Comparison of ENCODE assay signal across 20 mouse cellular contexts in the genomic region with DNA sequence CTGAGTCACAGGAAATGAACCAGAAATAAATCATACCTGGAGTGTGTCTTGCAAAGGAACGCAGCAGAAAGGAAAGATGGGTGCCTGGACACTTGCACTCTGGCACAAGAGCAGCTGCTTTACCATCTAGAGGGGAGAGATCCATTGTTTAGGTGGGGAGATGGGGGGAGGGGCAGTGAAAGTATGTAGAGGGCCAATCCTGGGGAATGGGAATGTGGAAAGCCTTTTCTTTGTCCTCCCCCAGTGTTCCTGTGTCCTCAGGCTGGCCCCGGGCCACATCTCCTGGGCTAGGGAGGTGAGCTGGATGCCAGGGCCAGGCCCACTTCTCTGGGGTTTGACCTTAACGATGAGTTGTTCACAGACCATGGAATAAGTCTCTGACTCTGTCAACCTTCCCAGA.
DNase-seq lines count a peak whose midpoint lies in the region; ATAC-seq lines count a peak whose summit lies in the region.
"Had no signal": no experiment of that assay in that cellular context is flagged by ENCODE, and none has a peak within 500 bp of the region (broad histone marks: within the 10 kb centered on the region; RNA-seq: fewer than 3 reads in every experiment).

No protein-coding gene starts in this region.

- no peaks in the 10 kb centered on the region for H3K27me3 ChIP-seq in heart, embryonic 10.5 days (ENCODE audit: insufficient read depth, poor library complexity, severe bottlenecking)
- peaks cover 16% of the 10 kb centered on the region; the same call in 1 of the 2 replicates for H3K27me3 ChIP-seq in kidney, embryonic 14.5 days (ENCODE audit: control insufficient read depth, insufficient read depth, low read length)
- no peaks in the 10 kb centered on the region for H3K27me3 ChIP-seq in midbrain, embryonic 15.5 days (replicated peaks)
- no peaks in the 10 kb centered on the region for H3K27me3 ChIP-seq in midbrain, embryonic 16.5 days (ENCODE audit: control insufficient read depth, insufficient read depth, low read depth, low read length)
- H3K27me3 ChIP-seq: embryonic facial prominence, embryonic 15.5 days; liver, embryonic 13.5 days had no signal

- peaks cover 11% of the 10 kb centered on the region for H3K4me1 ChIP-seq in heart, embryonic 10.5 days
- peaks cover 4% of the 10 kb centered on the region for H3K4me1 ChIP-seq in kidney, embryonic 14.5 days (ENCODE audit: control insufficient read depth, insufficient read depth, low read length)
- peaks cover 6% of the 10 kb centered on the region for H3K4me1 ChIP-seq in midbrain, embryonic 15.5 days
- no peaks in the 10 kb centered on the region for H3K4me1 ChIP-seq in midbrain, embryonic 16.5 days (ENCODE audit: control insufficient read depth, insufficient read depth, low read length)
- H3K4me1 ChIP-seq: liver, embryonic 13.5 days had no signal

- no peak for DNase-seq in heart, embryonic 10.5 days (ENCODE audit: low spot score)
- DNase-seq in heart, adult 9 months (ENCODE audit: low spot score in 2 of 2): no peak
- peak; percentile 32 for DNase-seq in kidney, postnatal 10 days
- peak; percentile 21 to 41 for DNase-seq in lung, postnatal 4 days
- DNase-seq in B cell, adult 2 months: no peak
- DNase-seq: adrenal gland, postnatal 25 days; cerebellum, adult 9-10 months; gastrocnemius, adult 2 months; kidney, adult 8-10 months; layer of hippocampus, adult 9-11 months; liver, embryonic 13.5 days had no signal

- H3K4me2 ChIP-seq in kidney, embryonic 14.5 days (replicated peaks; ENCODE audit: low read depth, low read length): no peak overlapping the region
- no peak overlapping the region for H3K4me2 ChIP-seq in midbrain, embryonic 15.5 days
- H3K4me2 ChIP-seq in midbrain, embryonic 16.5 days (ENCODE audit: low read length): no peak overlapping the region
- H3K4me2 ChIP-seq: hindbrain, embryonic 14.5 days; liver, embryonic 13.5 days had no signal

- no peaks in the 10 kb centered on the region for H3K36me3 ChIP-seq in heart, embryonic 10.5 days
- no peaks in the 10 kb centered on the region for H3K36me3 ChIP-seq in kidney, embryonic 14.5 days (ENCODE audit: control insufficient read depth, insufficient read depth, low read length)
- H3K36me3 ChIP-seq in midbrain, embryonic 15.5 days (replicated peaks): no peaks in the 10 kb centered on the region
- H3K36me3 ChIP-seq in midbrain, embryonic 16.5 days (ENCODE audit: control insufficient read depth, insufficient read depth, low read length): no peaks in the 10 kb centered on the region
- H3K36me3 ChIP-seq: embryonic facial prominence, embryonic 15.5 days; liver, embryonic 13.5 days had no signal

- peak overlapping the region; percentile 60; the same call in 1 of the 2 replicates for H3K27ac ChIP-seq in heart, embryonic 10.5 days
- H3K27ac ChIP-seq in kidney, embryonic 14.5 days (ENCODE audit: low read depth, low read length): no peak overlapping the region
- H3K27ac ChIP-seq in midbrain, embryonic 15.5 days: 0 out of 2 replicates have a peak overlapping the region, but pooled peaks have one; percentile 27
- no peak overlapping the region for H3K27ac ChIP-seq in midbrain, embryonic 16.5 days (ENCODE audit: low read length)
- H3K27ac ChIP-seq: embryonic facial prominence, embryonic 15.5 days; gastrocnemius, adult 2 months; hindbrain, embryonic 14.5 days; liver, embryonic 13.5 days; stomach, postnatal 0 days had no signal

- no peaks in the 10 kb centered on the region for H3K9me3 ChIP-seq in heart, embryonic 10.5 days
- H3K9me3 ChIP-seq in kidney, embryonic 14.5 days (ENCODE audit: control insufficient read depth, low read length): no peaks in the 10 kb centered on the region
- H3K9me3 ChIP-seq in midbrain, embryonic 15.5 days: no peaks in the 10 kb centered on the region
- no peaks in the 10 kb centered on the region for H3K9me3 ChIP-seq in midbrain, embryonic 16.5 days (replicated peaks; ENCODE audit: control insufficient read depth, low read length, poor library complexity, severe bottlenecking)
- H3K9me3 ChIP-seq: embryonic facial prominence, embryonic 15.5 days; liver, embryonic 13.5 days had no signal

- no peak overlapping the region for H3K9ac ChIP-seq in kidney, embryonic 14.5 days (ENCODE audit: low read depth, low read length)
- no peak overlapping the region for H3K9ac ChIP-seq in midbrain, embryonic 15.5 days
- no peak overlapping the region for H3K9ac ChIP-seq in midbrain, embryonic 16.5 days (ENCODE audit: low read depth, low read length)
- H3K9ac ChIP-seq: embryonic facial prominence, embryonic 15.5 days; hindbrain, embryonic 14.5 days; liver, embryonic 13.5 days had no signal

- H3K4me3 ChIP-seq in heart, embryonic 10.5 days: no peak overlapping the region
- no peak overlapping the region for H3K4me3 ChIP-seq in kidney, embryonic 14.5 days (ENCODE audit: low read length)
- H3K4me3 ChIP-seq in midbrain, embryonic 15.5 days: no peak overlapping the region
- H3K4me3 ChIP-seq in midbrain, embryonic 16.5 days (ENCODE audit: low read depth, low read length): no peak overlapping the region
- H3K4me3 ChIP-seq: embryonic facial prominence, embryonic 15.5 days; gastrocnemius, adult 2 months; liver, embryonic 13.5 days had no signal

- ATAC-seq in kidney, embryonic 14.5 days (ENCODE audit: low FRiP score, low TSS enrichment): no peak
- ATAC-seq in midbrain, embryonic 15.5 days (replicated peaks): no peak
- no peak for ATAC-seq in midbrain, embryonic 16.5 days
- ATAC-seq: CD4-positive, CD25-positive, alpha-beta regulatory T cell, adult 4 months; forebrain, embryonic 14.5 days; inflammation-experienced regulatory T-cells, adult 6 months had no signal

- 53% methylated on average over 3 of the region's 3 CpGs for WGBS in heart, embryonic 10.5 days
- WGBS in kidney, embryonic 14.5 days: 75% methylated on average over 3 of the region's 3 CpGs
- WGBS in midbrain, embryonic 15.5 days: 64% methylated on average over 3 of the region's 3 CpGs
- 70% methylated on average over 3 of the region's 3 CpGs for WGBS in midbrain, embryonic 16.5 days

Comparison
In these comparisons a context has a peak if more than half of its experiments do, and no peak if none do; other contexts are left out.
1. H3K27ac ChIP-seq: peak in heart, embryonic 10.5 days (single experiment) and midbrain, embryonic 15.5 days (single experiment); none in kidney, embryonic 14.5 days (single experiment) and midbrain, embryonic 16.5 days (single experiment).
2. DNase-seq: peak in kidney, postnatal 10 days (single experiment) and lung, postnatal 4 days (2 of 2); none in heart, embryonic 10.5 days (single experiment), heart, adult 9 months (0 of 2) and B cell, adult 2 months (0 of 2).